Mouse (Mus musculus): ENCODE measurements around the gene Kcnk15. TPM values are rescaled to one million over a fixed set of nuclear protein-coding genes. Genes with fewer than 3 reads are reported as not detected.

The Kcnk15 gene
- polyA plus RNA-seq, 1 experiment from 2014 or later, result not detected

GRCm38 (mm10) chr2:163839519-163839918, 13.9 kb upstream of the Kcnk15 start:
- no peaks in the 10 kb centered on the region for H3K4me1 ChIP-seq
- WGBS, result 46% methylated on average over 6 of the region's 6 CpGs
- no peak overlapping the region for H3K9ac ChIP-seq
- no peaks in the 10 kb centered on the region for H3K9me3 ChIP-seq
- H3K27me3 ChIP-seq, result peaks cover 12% of the 10 kb centered on the region; the same call in 1 of the 2 replicates
- no peak for ATAC-seq (ENCODE audit: low FRiP score)
- no peak overlapping the region for H3K27ac ChIP-seq
- no peaks in the 10 kb centered on the region for H3K36me3 ChIP-seq (replicated peaks)
- no peak overlapping the region for H3K4me2 ChIP-seq
- H3K4me3 ChIP-seq (replicated peaks), result no peak overlapping the region

- H3K4me3 ChIP-seq (replicated peaks), result no peak overlapping the region
- H3K9ac ChIP-seq, result no peak overlapping the region
- no peaks in the 10 kb centered on the region for H3K9me3 ChIP-seq
- no peak overlapping the region for H3K27ac ChIP-seq
- peaks cover 12% of the 10 kb centered on the region; the same call in 1 of the 2 replicates for H3K27me3 ChIP-seq
- ATAC-seq (ENCODE audit: low FRiP score), result no peak
- WGBS, result 83% methylated on average over 4 of the region's 4 CpGs
- no peaks in the 10 kb centered on the region for H3K4me1 ChIP-seq
- H3K36me3 ChIP-seq (replicated peaks), result no peaks in the 10 kb centered on the region
- no peak overlapping the region for H3K4me2 ChIP-seq
Observed at GRCm38 (mm10) chr2:163842043-163842442, 11.4 kb upstream of the Kcnk15 start.

GRCm38 (mm10) chr2:163857233-163857632, 3.8 kb downstream of the Kcnk15 start:
- Histone ChIP-seq H3K9ac (no peak overlapping the region), H3K27me3 (peaks cover 74% of the 10 kb centered on the region), H3K4me1 (peaks cover 13% of the 10 kb centered on the region), H3K4me3 (replicated peaks) (no peak overlapping the region), H3K9me3 (no peaks in the 10 kb centered on the region), H3K4me2 (no peak overlapping the region), H3K36me3 (replicated peaks) (no peaks in the 10 kb centered on the region), H3K27ac (no peak overlapping the region)
- no peak for ATAC-seq (ENCODE audit: low FRiP score)
- WGBS, result 77% methylated on average over 6 of the region's 6 CpGs

- Histone ChIP-seq H3K4me1 (peaks cover 12% of the 10 kb centered on the region), H3K36me3 (replicated peaks) (no peaks in the 10 kb centered on the region), H3K9me3 (no peaks in the 10 kb centered on the region), H3K9ac (no peak overlapping the region), H3K4me2 (peak overlapping the region; percentile 41), H3K27ac (no peak overlapping the region), H3K4me3 (replicated peaks) (peak overlapping the region; percentile 8; the same call in 1 of the 2 replicates), H3K27me3 (peaks cover 74% of the 10 kb centered on the region)
- WGBS, result 14% methylated on average over 50 of the region's 50 CpGs
- ATAC-seq (ENCODE audit: low FRiP score), result peak; percentile 78
Observed at GRCm38 (mm10) chr2:163858254-163858947, 5.0 kb downstream of the Kcnk15 start.

- Histone ChIP-seq H3K27ac (no peak overlapping the region), H3K4me2 (no peak overlapping the region), H3K9ac (no peak overlapping the region), H3K9me3 (no peaks in the 10 kb centered on the region), H3K36me3 (replicated peaks) (no peaks in the 10 kb centered on the region), H3K4me1 (no peaks in the 10 kb centered on the region), H3K27me3 (peaks cover 47% of the 10 kb centered on the region), H3K4me3 (replicated peaks) (no peak overlapping the region)
- no peak for ATAC-seq (ENCODE audit: low FRiP score)
- WGBS, result 94% methylated on average over 5 of the region's 5 CpGs
Observed at GRCm38 (mm10) chr2:163865311-163865710, 11.9 kb downstream of the Kcnk15 start.

- Histone ChIP-seq H3K36me3 (replicated peaks) (no peaks in the 10 kb centered on the region), H3K4me3 (replicated peaks) (no peak overlapping the region), H3K4me2 (no peak overlapping the region), H3K27ac (no peak overlapping the region), H3K4me1 (0 out of 2 replicates have a peak, but pooled peaks cover 2% of the 10 kb centered on the region), H3K27me3 (peaks cover 50% of the 10 kb centered on the region), H3K9me3 (no peaks in the 10 kb centered on the region), H3K9ac (no peak overlapping the region)
- WGBS, result 86% methylated on average over 9 of the region's 9 CpGs
- no peak for ATAC-seq (ENCODE audit: low FRiP score)
Observed at GRCm38 (mm10) chr2:163866061-163866460, 12.6 kb downstream of the Kcnk15 start.

- H3K9ac ChIP-seq, result no peak overlapping the region
- no peaks in the 10 kb centered on the region for H3K9me3 ChIP-seq
- peaks cover 12% of the 10 kb centered on the region; the same call in 1 of the 2 replicates for H3K4me1 ChIP-seq
- H3K4me2 ChIP-seq, result no peak overlapping the region
- no peak overlapping the region for H3K4me3 ChIP-seq (replicated peaks)
- 46% methylated on average over 5 of the region's 5 CpGs for WGBS
- no peaks in the 10 kb centered on the region for H3K36me3 ChIP-seq (replicated peaks)
- H3K27me3 ChIP-seq, result peaks cover 62% of the 10 kb centered on the region
- no peak overlapping the region for H3K27ac ChIP-seq
- ATAC-seq (ENCODE audit: low FRiP score), result no peak
Observed at GRCm38 (mm10) chr2:163869783-163870182, 16.3 kb downstream of the Kcnk15 start.

- peaks cover 51% of the 10 kb centered on the region for H3K27me3 ChIP-seq
- peaks cover 26% of the 10 kb centered on the region for H3K4me1 ChIP-seq
- WGBS, result 79% methylated on average over 4 of the region's 4 CpGs
- no peak overlapping the region for H3K4me3 ChIP-seq (replicated peaks)
- H3K27ac ChIP-seq, result no peak overlapping the region
- no peaks in the 10 kb centered on the region for H3K9me3 ChIP-seq
- no peak for ATAC-seq (ENCODE audit: low FRiP score)
- H3K36me3 ChIP-seq (replicated peaks), result no peaks in the 10 kb centered on the region
- H3K9ac ChIP-seq, result no peak overlapping the region
- H3K4me2 ChIP-seq, result no peak overlapping the region
Observed at GRCm38 (mm10) chr2:163871266-163871665, 17.8 kb downstream of the Kcnk15 start.

GRCm38 (mm10) chr2:163871906-163872305, 18.5 kb downstream of the Kcnk15 start:
- no peak for ATAC-seq (ENCODE audit: low FRiP score)
- peaks cover 31% of the 10 kb centered on the region for H3K4me1 ChIP-seq
- WGBS, result 65% methylated on average over 3 of the region's 3 CpGs
- no peaks in the 10 kb centered on the region for H3K36me3 ChIP-seq (replicated peaks)
- no peaks in the 10 kb centered on the region for H3K9me3 ChIP-seq
- H3K9ac ChIP-seq, result no peak overlapping the region
- H3K4me3 ChIP-seq (replicated peaks), result no peak overlapping the region
- H3K27ac ChIP-seq, result no peak overlapping the region
- peaks cover 50% of the 10 kb centered on the region for H3K27me3 ChIP-seq
- no peak overlapping the region for H3K4me2 ChIP-seq

- Histone ChIP-seq H3K4me3 (replicated peaks) (no peak overlapping the region), H3K27ac (no peak overlapping the region), H3K4me1 (peaks cover 32% of the 10 kb centered on the region), H3K36me3 (replicated peaks) (no peaks in the 10 kb centered on the region), H3K4me2 (no peak overlapping the region), H3K9me3 (no peaks in the 10 kb centered on the region), H3K27me3 (peaks cover 35% of the 10 kb centered on the region), H3K9ac (no peak overlapping the region)
- 24% methylated on average over 5 of the region's 5 CpGs for whole genome bisulfite sequencing
- ATAC-seq (ENCODE audit: low FRiP score), result no peak
Observed at GRCm38 (mm10) chr2:163874877-163875276, 21.4 kb downstream of the Kcnk15 start.

GRCm38 (mm10) chr2:163875484-163875883, 22.0 kb downstream of the Kcnk15 start:
- peaks cover 29% of the 10 kb centered on the region for H3K27me3 ChIP-seq
- no peak overlapping the region for H3K9ac ChIP-seq

GRCm38 (mm10) chr2:163876830-163877498, 23.5 kb downstream of the Kcnk15 start:
- no peak overlapping the region for H3K9ac ChIP-seq
- 79% methylated on average over 14 of the region's 14 CpGs for WGBS

More at GRCm38 (mm10) chr2:163875484-163875883, 22.0 kb downstream of the Kcnk15 start:
- Histone ChIP-seq H3K27ac (0 out of 2 replicates have a peak overlapping the region, but pooled peaks have one; percentile 25), H3K4me2 (no peak overlapping the region), H3K4me1 (peaks cover 32% of the 10 kb centered on the region), H3K9me3 (no peaks in the 10 kb centered on the region), H3K4me3 (replicated peaks) (no peak overlapping the region), H3K36me3 (replicated peaks) (no peaks in the 10 kb centered on the region)
- WGBS, result 77% methylated on average over 7 of the region's 7 CpGs
- ATAC-seq (ENCODE audit: low FRiP score), result 0 out of 2 replicates have a peak, but pooled peaks have one; percentile 33

More at GRCm38 (mm10) chr2:163876830-163877498, 23.5 kb downstream of the Kcnk15 start:
- Histone ChIP-seq H3K4me1 (peaks cover 30% of the 10 kb centered on the region), H3K4me2 (no peak overlapping the region), H3K4me3 (replicated peaks) (no peak overlapping the region), H3K27me3 (peaks cover 21% of the 10 kb centered on the region), H3K9me3 (no peaks in the 10 kb centered on the region), H3K36me3 (replicated peaks) (no peaks in the 10 kb centered on the region), H3K27ac (no peak overlapping the region)
- ATAC-seq (ENCODE audit: low FRiP score), result no peak
